Mouse (Mus musculus): ENCODE measurements around the gene Brinp1. TPM values are rescaled to one million over a fixed set of nuclear protein-coding genes. Genes with fewer than 3 reads are reported as not detected.
"Not testable (repeated sequence)": the region's sequence is repeated elsewhere in the genome, so short reads cannot be mapped to it uniquely, and the experiment has no call there.

Gene Brinp1
- total and polyA plus RNA-seq, 2 experiments from 2014 or later: 80.1 to 116 TPM

DNA sequence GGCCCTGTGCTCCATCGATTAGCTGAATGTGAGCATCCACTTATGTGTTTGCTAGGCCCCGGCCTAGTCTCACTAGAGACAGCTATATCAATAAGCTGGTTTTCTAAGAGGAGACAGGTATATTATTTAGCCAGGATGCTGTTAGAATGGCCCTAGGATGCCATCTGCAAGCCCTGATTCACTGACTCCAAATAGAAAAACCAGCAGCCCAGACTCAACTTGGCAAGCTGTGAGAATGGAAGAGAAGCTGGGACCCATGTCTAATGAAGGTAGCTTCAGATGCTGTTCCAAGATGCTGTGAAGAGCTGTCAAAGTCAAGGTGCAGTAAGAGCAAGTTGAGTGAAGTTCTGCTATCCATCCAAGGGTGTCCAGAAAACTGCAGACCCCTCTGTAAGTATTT, 89.5 kb downstream of the Brinp1 start:
- Histone ChIP-seq H3K27ac (ENCODE audit: low read depth, low read length) (no peak overlapping the region), H3K4me3 (ENCODE audit: low read depth, low read length) (no peak overlapping the region), H3K27me3 (ENCODE audit: insufficient read depth, low read length) (no peaks in the 10 kb centered on the region), H3K36me3 (ENCODE audit: insufficient read depth, low read length) (no peaks in the 10 kb centered on the region), H3K9ac (replicated peaks; ENCODE audit: low read length, poor library complexity, severe bottlenecking) (no peak overlapping the region), H3K4me2 (ENCODE audit: low read depth, low read length, poor library complexity, severe bottlenecking) (no peak overlapping the region), H3K4me1 (ENCODE audit: insufficient read depth, low read length) (no peaks in the 10 kb centered on the region), H3K9me3 (ENCODE audit: low read length) (no peaks in the 10 kb centered on the region)
- TF ChIP-seq CTCF (IDR thresholded peaks at IDR 0.05): no peak
- 95% methylated on average over 2 of the region's 2 CpGs for WGBS
- no peak for DNase-seq (ENCODE audit: low spot score)
- no peak for ATAC-seq (ENCODE audit: low FRiP score)

DNA sequence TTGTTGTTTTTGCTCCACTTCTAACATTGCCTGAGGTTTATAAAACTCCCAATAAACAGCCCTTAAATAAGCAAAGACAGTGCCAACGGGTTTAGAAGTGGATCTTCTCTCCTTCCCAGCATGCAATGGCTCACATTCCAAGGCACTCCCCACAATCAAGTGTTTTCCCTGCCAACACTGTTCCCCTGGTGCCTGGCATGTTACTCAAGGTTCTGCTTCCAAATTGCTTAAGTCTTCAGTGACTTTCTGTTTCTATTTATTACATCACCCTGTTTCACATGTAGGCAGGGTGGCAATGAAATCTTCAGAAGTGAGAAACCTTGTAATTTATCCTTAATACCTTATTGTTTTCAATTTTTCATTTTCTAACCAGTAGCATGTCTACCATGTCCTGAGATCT, 97.3 kb downstream of the Brinp1 start:
- H3K27ac ChIP-seq (ENCODE audit: low read depth, low read length): no peak overlapping the region
- H3K4me1 ChIP-seq (ENCODE audit: insufficient read depth, low read length): no peaks in the 10 kb centered on the region
- H3K27me3 ChIP-seq (ENCODE audit: insufficient read depth, low read length): no peaks in the 10 kb centered on the region
- no peak for TF ChIP-seq CTCF (IDR thresholded peaks at IDR 0.05)
- H3K9me3 ChIP-seq (ENCODE audit: low read length): no peaks in the 10 kb centered on the region
- 61% methylated on average over 1 of the region's 1 CpGs for WGBS
- H3K4me3 ChIP-seq (ENCODE audit: low read depth, low read length): no peak overlapping the region
- DNase-seq (ENCODE audit: low spot score): no peak
- H3K36me3 ChIP-seq (ENCODE audit: insufficient read depth, low read length): no peaks in the 10 kb centered on the region
- H3K4me2 ChIP-seq (ENCODE audit: low read depth, low read length, poor library complexity, severe bottlenecking): no peak overlapping the region
- no peak for ATAC-seq (ENCODE audit: low FRiP score)
- H3K9ac ChIP-seq (replicated peaks; ENCODE audit: low read length, poor library complexity, severe bottlenecking): no peak overlapping the region

DNA sequence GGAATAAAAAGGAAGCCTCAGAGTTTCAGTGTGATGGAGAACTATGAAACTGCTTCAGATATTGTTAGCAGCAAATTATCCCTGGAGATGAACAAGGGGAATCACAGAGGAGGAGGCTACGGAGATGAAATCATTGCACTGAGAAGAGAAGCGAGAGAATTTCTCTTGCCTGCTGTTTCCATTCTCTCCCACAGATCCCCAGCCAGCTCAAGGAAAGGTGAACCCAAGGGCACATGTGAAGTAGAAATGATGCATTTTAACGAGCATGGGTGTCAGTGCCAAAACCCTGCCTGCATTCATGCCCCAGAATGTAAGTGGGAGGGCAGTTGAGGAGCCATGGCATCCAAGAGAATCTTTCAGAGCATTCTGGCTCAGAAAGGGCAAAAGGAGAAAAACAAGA, 104.5 kb downstream of the Brinp1 start:
- Histone ChIP-seq H3K4me1 (ENCODE audit: insufficient read depth, low read length) (no peaks in the 10 kb centered on the region), H3K9me3 (ENCODE audit: low read length) (no peaks in the 10 kb centered on the region), H3K36me3 (ENCODE audit: insufficient read depth, low read length) (no peaks in the 10 kb centered on the region), H3K4me3 (ENCODE audit: low read depth, low read length) (no peak overlapping the region), H3K9ac (replicated peaks; ENCODE audit: low read length, poor library complexity, severe bottlenecking) (no peak overlapping the region), H3K27me3 (ENCODE audit: insufficient read depth, low read length) (no peaks in the 10 kb centered on the region), H3K27ac (ENCODE audit: low read depth, low read length) (no peak overlapping the region; the same call in 1 of the 2 replicates), H3K4me2 (ENCODE audit: low read depth, low read length, poor library complexity, severe bottlenecking) (no peak overlapping the region)
- TF ChIP-seq CTCF (IDR thresholded peaks at IDR 0.05): no peak
- peak; percentile 54 for DNase-seq (ENCODE audit: low spot score)
- no peak for ATAC-seq (ENCODE audit: low FRiP score)
- WGBS: 39% methylated on average over 3 of the region's 3 CpGs

DNA sequence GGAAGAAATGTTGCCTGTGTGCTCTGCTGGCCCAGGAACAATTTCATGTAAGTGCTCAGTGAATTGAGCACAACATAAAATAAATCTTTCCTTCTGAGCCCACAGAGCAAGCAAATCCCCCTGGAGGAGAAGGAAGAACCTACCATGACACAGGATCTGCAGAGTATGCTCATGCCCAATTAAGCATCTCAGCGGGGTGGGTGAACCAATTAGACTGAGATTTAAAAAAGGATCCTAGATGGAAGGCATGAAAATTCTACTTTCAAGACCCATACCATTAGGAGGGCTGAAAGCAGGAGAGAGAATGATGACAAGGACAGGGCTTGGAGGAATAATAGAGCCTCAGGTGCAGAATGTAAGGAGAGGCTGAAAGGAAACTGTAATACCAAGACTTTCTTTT, 107.2 kb downstream of the Brinp1 start:
- H3K27ac ChIP-seq (ENCODE audit: low read depth, low read length): no peak overlapping the region

DNA sequence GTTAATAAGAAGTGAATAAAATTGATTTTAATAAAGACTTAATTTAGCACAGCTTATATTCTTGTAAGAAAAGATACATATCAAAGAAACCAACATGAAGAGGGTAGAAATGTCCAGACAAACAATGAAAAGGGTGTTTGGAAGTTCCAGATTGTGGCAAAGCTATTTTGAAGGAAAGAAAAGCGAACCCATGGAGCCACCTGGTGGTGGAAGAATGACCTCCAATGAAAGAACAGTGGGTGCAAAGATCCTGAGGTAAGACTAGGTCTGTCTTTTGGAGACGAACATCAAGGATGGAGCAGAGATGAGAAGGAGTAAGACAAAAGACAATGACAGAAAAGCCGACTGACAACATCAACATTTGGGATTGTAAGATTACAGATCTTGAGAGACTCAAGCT, 108.2 kb downstream of the Brinp1 start:
- Histone ChIP-seq H3K9me3 (ENCODE audit: low read length) (no peaks in the 10 kb centered on the region), H3K27ac (ENCODE audit: low read depth, low read length) (no peak overlapping the region), H3K9ac (replicated peaks; ENCODE audit: low read length, poor library complexity, severe bottlenecking) (no peak overlapping the region), H3K36me3 (ENCODE audit: insufficient read depth, low read length) (no peaks in the 10 kb centered on the region), H3K4me3 (ENCODE audit: low read depth, low read length) (no peak overlapping the region), H3K4me2 (ENCODE audit: low read depth, low read length, poor library complexity, severe bottlenecking) (no peak overlapping the region), H3K27me3 (ENCODE audit: insufficient read depth, low read length) (no peaks in the 10 kb centered on the region), H3K4me1 (ENCODE audit: insufficient read depth, low read length) (no peaks in the 10 kb centered on the region)
- ATAC-seq (ENCODE audit: low FRiP score): no peak
- TF ChIP-seq CTCF (IDR thresholded peaks at IDR 0.05): peak; percentile 72
- 61% methylated on average over 3 of the region's 3 CpGs for WGBS
- DNase-seq (ENCODE audit: low spot score): peak; percentile 29

More for the DNA sequence above, 107.2 kb downstream of the Brinp1 start:
- H3K27me3 ChIP-seq (ENCODE audit: insufficient read depth, low read length): no peaks in the 10 kb centered on the region
- H3K4me3 ChIP-seq (ENCODE audit: low read depth, low read length): no peak overlapping the region
- no peak overlapping the region for H3K4me2 ChIP-seq (ENCODE audit: low read depth, low read length, poor library complexity, severe bottlenecking)
- no peaks in the 10 kb centered on the region for H3K9me3 ChIP-seq (ENCODE audit: low read length)
- TF ChIP-seq CTCF (IDR thresholded peaks at IDR 0.05): no peak
- DNase-seq (ENCODE audit: low spot score): no peak
- no peak for ATAC-seq (ENCODE audit: low FRiP score)
- no peaks in the 10 kb centered on the region for H3K36me3 ChIP-seq (ENCODE audit: insufficient read depth, low read length)
- no peaks in the 10 kb centered on the region for H3K4me1 ChIP-seq (ENCODE audit: insufficient read depth, low read length)
- WGBS: 57% methylated on average over 1 of the region's 1 CpGs
- no peak overlapping the region for H3K9ac ChIP-seq (replicated peaks; ENCODE audit: low read length, poor library complexity, severe bottlenecking)

DNA sequence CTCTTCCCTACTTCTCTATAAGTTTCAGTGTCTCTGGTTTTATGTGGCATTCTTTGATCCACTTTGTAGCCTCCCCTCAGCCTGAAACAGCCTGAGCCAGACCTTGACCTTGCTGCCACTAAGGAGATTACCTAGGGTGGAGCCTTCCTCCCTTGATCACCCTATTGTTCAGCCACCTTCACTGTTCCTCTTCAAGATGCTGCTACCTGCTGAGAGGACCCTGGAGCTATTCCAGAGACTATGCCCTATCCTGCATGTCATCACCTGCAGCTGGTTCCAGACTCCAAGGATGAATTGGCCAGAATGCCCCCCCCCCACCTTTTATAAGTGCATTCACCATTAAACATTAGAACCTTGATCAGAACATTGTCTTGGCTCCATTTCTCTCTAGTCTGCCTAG, 140.2 kb downstream of the Brinp1 start:
- H3K9me3 ChIP-seq (ENCODE audit: low read length); H3K36me3 ChIP-seq (ENCODE audit: insufficient read depth, low read length); ATAC-seq (ENCODE audit: low FRiP score); H3K4me2 ChIP-seq (ENCODE audit: low read depth, low read length, poor library complexity, severe bottlenecking); DNase-seq (ENCODE audit: low spot score); H3K27me3 ChIP-seq (ENCODE audit: insufficient read depth, low read length); H3K4me1 ChIP-seq (ENCODE audit: insufficient read depth, low read length); H3K4me3 ChIP-seq (ENCODE audit: low read depth, low read length); H3K9ac ChIP-seq (replicated peaks; ENCODE audit: low read length, poor library complexity, severe bottlenecking); H3K27ac ChIP-seq (ENCODE audit: low read depth, low read length): not testable (repeated sequence)

Measured in midbrain, postnatal 0 days (tissue).